Mouse (Mus musculus) adrenal gland, postnatal 36 days (tissue): ENCODE measurements around the gene Cd200r1. TPM values are rescaled to one million over a fixed set of nuclear protein-coding genes. Genes with fewer than 3 reads are reported as not detected.

Experiments
- total RNA-seq, 2 experiments: library from RNA; stranded (reverse); gene quantifications; 2 replicates each; pipeline ENCODE4 v1.2.3; 2021

Cd200r1 gene
- total RNA-seq, 2 experiments from 2014 or later = 0.36 to 0.50 TPM

Other genes starting within 250 kb of the Cd200r1 start
- gene Boc, start 206.8 kb upstream of the Cd200r1 start, total RNA-seq = 10 to 100 TPM; 42.4 to 82.2 TPM
- gene Nepro, start 41.4 kb upstream of the Cd200r1 start, total RNA-seq = 10 to 100 TPM; 11.0 to 12.6 TPM
- 10 to 100 TPM; 18.2 to 19.1 TPM for gene Gtpbp8, start 19.4 kb upstream of the Cd200r1 start, total RNA-seq
- gene Cd200r4, start 46.0 kb downstream of the Cd200r1 start, total RNA-seq = not detected
- not detected for gene Cd200r2, start 101.4 kb downstream of the Cd200r1 start, total RNA-seq
- not detected for gene Cd200r3, start 177.9 kb downstream of the Cd200r1 start, total RNA-seq